Mouse (Mus musculus): ENCODE data around the gene Hist1h2ap.
"Not testable (repeated sequence)": the region's sequence is repeated elsewhere in the genome, so short reads cannot be mapped to it uniquely, and the experiment has no call there.

The Hist1h2ap gene

GRCm38 (mm10) chr13:21833461-21833860 is at the start of gene Hist1h2ap, which contains the start of gene Hist1h2br:
TSS of gene Hist1h2ap (minus strand) at chr13:21833507.
TSS of gene Hist1h2br (plus strand) at chr13:21833743.
- DNase-seq: not testable (repeated sequence)

- peak; percentile 26 to 28 for DNase-seq
These were observed 49.6 kb upstream of the Hist1h2ap start for GRCm38 (mm10) chr13:21882760-21883405.

GRCm38 (mm10) chr13:21881878-21882669 is 48.8 kb upstream of the Hist1h2ap start:
- peak; percentile 33 to 36 for DNase-seq

GRCm38 (mm10) chr13:21880735-21881134 is 47.4 kb upstream of the Hist1h2ap start:
- no peak for DNase-seq

- DNase-seq: not testable (repeated sequence)
These were observed 32.2 kb upstream of the Hist1h2ap start for GRCm38 (mm10) chr13:21865503-21865902.

- no peak for DNase-seq
These were observed 28.3 kb upstream of the Hist1h2ap start for GRCm38 (mm10) chr13:21861608-21862007.

GRCm38 (mm10) chr13:21855698-21856162 is 22.4 kb upstream of the Hist1h2ap start:
- peak; percentile 44 to 49 for DNase-seq

GRCm38 (mm10) chr13:21855146-21855545 is 21.8 kb upstream of the Hist1h2ap start:
- peak; percentile 84 for DNase-seq

GRCm38 (mm10) chr13:21852215-21852945 is 19.1 kb upstream of the Hist1h2ap start:
- peak in 1 of 2 experiments; percentile 4 for DNase-seq

- DNase-seq: not testable (repeated sequence)
These were observed 17.4 kb upstream of the Hist1h2ap start for GRCm38 (mm10) chr13:21850696-21851095.

- DNase-seq: no peak
These were observed 14.6 kb upstream of the Hist1h2ap start for GRCm38 (mm10) chr13:21847883-21848282.

- not testable (repeated sequence) for DNase-seq
These were observed 13.0 kb upstream of the Hist1h2ap start for GRCm38 (mm10) chr13:21846356-21846755.

GRCm38 (mm10) chr13:21840508-21840907 is 7.2 kb upstream of the Hist1h2ap start:
- not testable (repeated sequence) for DNase-seq

- peak; percentile 54 to 56 for DNase-seq
These were observed 1.6 kb downstream of the Hist1h2ap start, which contains the start of gene Hist1h4n for GRCm38 (mm10) chr13:21831418-21832394. TSS of gene Hist1h4n (minus strand) at chr13:21832196.

- no peak for DNase-seq
These were observed 3.0 kb downstream of the Hist1h2ap start for GRCm38 (mm10) chr13:21830344-21830743.

- no peak for DNase-seq
These were observed 4.8 kb downstream of the Hist1h2ap start for GRCm38 (mm10) chr13:21828511-21828910.

GRCm38 (mm10) chr13:21820082-21820890 is 13.0 kb downstream of the Hist1h2ap start:
- DNase-seq: not testable (repeated sequence)

GRCm38 (mm10) chr13:21812092-21812491 is 21.2 kb downstream of the Hist1h2ap start:
- peak; percentile 23 to 27 for DNase-seq

GRCm38 (mm10) chr13:21811539-21811938 is 21.8 kb downstream of the Hist1h2ap start, which contains the start of gene Hist1h4m:
TSS of gene Hist1h4m (plus strand) at chr13:21811746.
- peak; percentile 62 for DNase-seq

GRCm38 (mm10) chr13:21811074-21811473 is 22.2 kb downstream of the Hist1h2ap start:
- not testable (repeated sequence) for DNase-seq

GRCm38 (mm10) chr13:21810073-21810472 is 23.2 kb downstream of the Hist1h2ap start, which contains the start of the genes Hist1h2bq and Hist1h2ao:
TSS of gene Hist1h2bq (minus strand) at chr13:21810197.
TSS of gene Hist1h2ao (plus strand) at chr13:21810465.
- DNase-seq: not testable (repeated sequence)

Measured in B cell, adult 2 months (primary cell).